In genomic region chr14:84793157-84793556, GRCm38 (mm10) we compare ENCODE assay signal across 24 mouse cellular contexts.
"Had no signal": no experiment of that assay in that cellular context is flagged by ENCODE, and none has a peak within 500 bp of the region (broad histone marks: within the 10 kb centered on the region; RNA-seq: fewer than 3 reads in every experiment).

No protein-coding gene starts in this region.

- H3K4me1 ChIP-seq: heart, embryonic 13.5 days; heart, embryonic 15.5 days; hindbrain, embryonic 13.5 days; hindbrain, embryonic 15.5 days; intestine, embryonic 15.5 days; limb, embryonic 10.5 days; limb, embryonic 12.5 days had no signal

- DNase-seq: gastrocnemius, adult 2 months; gastrocnemius, postnatal 10 days; gastrocnemius, postnatal 36 days; heart, adult 11 months; heart, adult 2 months; heart, postnatal 14 days; heart, postnatal 36 days; kidney, adult 18-20 months; kidney, adult 8-10 months; kidney, postnatal 10 days; kidney, postnatal 25 days; kidney, postnatal 4 days had no signal

- H3K27ac ChIP-seq: gastrocnemius, adult 2 months; heart, adult 2 months; heart, embryonic 13.5 days; heart, embryonic 15.5 days; hindbrain, embryonic 13.5 days; hindbrain, embryonic 15.5 days; intestine, embryonic 15.5 days; layer of hippocampus, adult 2 months; left cerebral cortex, adult 2 months; limb, embryonic 10.5 days; limb, embryonic 12.5 days had no signal

- H3K4me2 ChIP-seq: heart, embryonic 11.5 days; heart, embryonic 13.5 days; heart, embryonic 15.5 days; hindbrain, embryonic 13.5 days; hindbrain, embryonic 15.5 days; intestine, embryonic 15.5 days; limb, embryonic 12.5 days had no signal

- H3K36me3 ChIP-seq: heart, embryonic 13.5 days; heart, embryonic 15.5 days; hindbrain, embryonic 13.5 days; hindbrain, embryonic 15.5 days; intestine, embryonic 15.5 days; limb, embryonic 10.5 days; limb, embryonic 12.5 days had no signal

- ATAC-seq: inflammation-experienced regulatory T-cells, adult 6 months; intestine, embryonic 15.5 days; intestine, postnatal 0 days had no signal

- H3K9ac ChIP-seq: heart, embryonic 13.5 days; heart, embryonic 15.5 days; hindbrain, embryonic 13.5 days; hindbrain, embryonic 15.5 days; intestine, embryonic 15.5 days; limb, embryonic 12.5 days had no signal

- H3K9me3 ChIP-seq: heart, embryonic 13.5 days; heart, embryonic 15.5 days; hindbrain, embryonic 13.5 days; hindbrain, embryonic 15.5 days; intestine, embryonic 15.5 days; limb, embryonic 10.5 days; limb, embryonic 12.5 days had no signal

- H3K27me3 ChIP-seq: heart, embryonic 13.5 days; heart, embryonic 15.5 days; hindbrain, embryonic 13.5 days; hindbrain, embryonic 15.5 days; intestine, embryonic 15.5 days; limb, embryonic 12.5 days had no signal

- H3K4me3 ChIP-seq: gastrocnemius, adult 2 months; heart, adult 2 months; heart, embryonic 13.5 days; heart, embryonic 15.5 days; hindbrain, embryonic 13.5 days; hindbrain, embryonic 15.5 days; intestine, embryonic 15.5 days; layer of hippocampus, adult 2 months; left cerebral cortex, adult 2 months; limb, embryonic 10.5 days; limb, embryonic 12.5 days had no signal
